Mouse (Mus musculus): Measurements from ENCODE around the gene Inhbe.

The Inhbe gene

GRCm38 (mm10) chr10:127353909-127354895 lies at the start of gene Inhbe:
Inhbe (minus strand) TSS chr10:127354411.
- in situ Hi-C loops (cut with MboI, MseI), result loop anchor here in 1 of 2 experiments (5.0 kb wide), 1 partner anchor 63 kb away; no protein-coding TSS in a partner anchor

DNA sequence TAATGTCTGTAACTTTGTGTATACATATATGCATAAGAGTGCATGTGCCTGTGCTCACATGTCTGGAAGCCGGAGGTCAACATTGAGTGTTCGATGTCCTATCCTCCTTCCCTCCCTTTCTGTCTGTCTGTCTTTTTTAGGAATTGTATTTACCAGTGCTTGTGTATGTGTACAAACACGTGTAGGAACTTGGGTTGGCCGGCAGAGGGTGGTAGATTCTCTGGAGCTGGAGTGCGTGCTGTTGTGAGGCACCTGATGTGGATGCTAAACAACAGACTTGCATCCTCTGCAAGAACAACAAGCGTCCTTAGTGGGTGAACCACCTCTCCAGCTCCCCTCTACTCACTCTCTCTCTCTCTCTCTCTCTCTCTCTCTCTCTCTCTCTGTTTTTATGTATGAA lies 37.6 kb upstream of the Inhbe start:
- in situ Hi-C loops (cut with MboI, MseI), result loop anchor here in 1 of 2 experiments (10.0 kb wide), 1 partner anchor 767 kb away; no protein-coding TSS in a partner anchor

GRCm38 (mm10) chr10:127381743-127382134 lies 27.5 kb upstream of the Inhbe start:
- in situ Hi-C loops (cut with MboI, MseI), result no loop called here

- in situ Hi-C loops (cut with MboI, MseI), result no loop called here
Observed at GRCm38 (mm10) chr10:127380767-127381742, 26.8 kb upstream of the Inhbe start.

DNA sequence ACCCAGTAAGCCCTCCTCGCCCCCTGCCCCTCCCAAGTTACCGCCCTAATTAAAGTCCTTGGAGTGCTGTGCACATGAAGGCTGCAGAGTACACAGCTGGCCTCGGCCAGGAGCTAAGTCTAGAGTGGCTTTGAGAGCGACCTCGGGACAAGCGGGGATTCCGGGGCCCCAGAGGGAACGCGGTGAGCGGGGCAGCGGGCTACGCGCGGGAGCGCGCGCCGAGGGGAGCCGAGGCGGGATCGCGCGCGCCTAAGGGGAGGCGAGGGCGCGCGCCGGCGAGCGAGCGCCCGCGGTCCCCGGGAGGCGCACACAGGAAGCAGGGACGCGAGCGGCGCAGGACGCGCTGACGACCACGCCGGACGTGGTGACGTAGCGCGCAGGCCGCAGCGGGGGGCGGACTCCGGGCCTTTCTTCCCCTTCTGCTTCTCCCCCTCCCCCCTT lies 26.1 kb upstream of the Inhbe start, which contains the start of gene R3hdm2:
Gene R3hdm2 (plus strand): TSS at position 77 of the 441 bp plus-strand sequence.
- in situ Hi-C loops (cut with MboI, MseI), result no loop called here

DNA sequence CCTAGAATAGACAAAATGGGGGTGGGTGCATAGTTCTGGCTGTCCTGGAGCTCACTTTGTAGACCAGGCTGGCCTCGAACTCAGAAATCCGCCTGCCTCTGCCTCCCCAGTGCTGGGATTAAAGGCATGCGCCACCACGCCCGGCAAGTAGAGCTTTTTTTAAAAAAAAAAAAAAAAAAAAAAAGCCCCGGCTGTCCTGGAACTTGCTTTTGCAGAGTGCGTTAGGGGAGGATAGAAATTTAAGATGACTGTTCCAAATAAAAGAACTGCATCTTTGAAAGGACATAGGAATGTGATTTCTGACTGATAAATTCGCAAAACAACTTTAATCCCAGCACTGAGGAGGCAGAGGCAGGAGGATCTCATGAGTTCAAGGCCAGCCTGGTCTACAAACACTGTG lies 25.4 kb upstream of the Inhbe start:
- in situ Hi-C loops (cut with MboI, MseI), result no loop called here

- in situ Hi-C loops (cut with MboI, MseI), result no loop called here
Observed at GRCm38 (mm10) chr10:127377700-127378099, 23.5 kb upstream of the Inhbe start.

- in situ Hi-C loops (cut with MboI, MseI), result no loop called here
Observed at GRCm38 (mm10) chr10:127371023-127371422, 16.8 kb upstream of the Inhbe start.

- in situ Hi-C loops (cut with MboI, MseI), result no loop called here
Observed at GRCm38 (mm10) chr10:127369834-127370820, 15.9 kb upstream of the Inhbe start, which contains the start of gene Inhbc. Inhbc (minus strand) TSS chr10:127370431.

GRCm38 (mm10) chr10:127368273-127368672 lies 14.1 kb upstream of the Inhbe start:
- in situ Hi-C loops (cut with MboI, MseI), result no loop called here

GRCm38 (mm10) chr10:127367116-127367515 lies 12.9 kb upstream of the Inhbe start:
- in situ Hi-C loops (cut with MboI, MseI), result no loop called here

DNA sequence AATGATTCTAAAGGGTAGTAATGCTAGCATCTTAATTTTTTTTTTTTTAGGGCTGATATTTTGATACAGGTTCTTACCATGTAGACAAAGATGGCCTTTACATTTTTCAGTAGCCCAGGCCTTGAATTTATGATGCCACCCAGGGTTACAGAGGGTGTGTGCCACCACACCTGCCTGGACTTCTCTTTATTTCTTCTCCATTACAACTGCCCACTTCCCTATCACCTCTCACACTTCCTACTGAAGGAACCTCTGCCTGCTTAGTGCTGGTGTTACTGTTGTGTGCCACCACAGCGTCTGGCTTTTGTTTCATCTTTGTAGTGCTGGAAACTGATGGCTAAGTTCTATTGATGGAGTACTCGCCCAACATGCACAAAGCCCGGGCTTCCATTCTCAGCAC lies 6.5 kb upstream of the Inhbe start:
- in situ Hi-C loops (cut with MboI, MseI), result no loop called here

GRCm38 (mm10) chr10:127355336-127355735 lies 1.1 kb upstream of the Inhbe start:
- in situ Hi-C loops (cut with MboI, MseI), result no loop called here

DNA sequence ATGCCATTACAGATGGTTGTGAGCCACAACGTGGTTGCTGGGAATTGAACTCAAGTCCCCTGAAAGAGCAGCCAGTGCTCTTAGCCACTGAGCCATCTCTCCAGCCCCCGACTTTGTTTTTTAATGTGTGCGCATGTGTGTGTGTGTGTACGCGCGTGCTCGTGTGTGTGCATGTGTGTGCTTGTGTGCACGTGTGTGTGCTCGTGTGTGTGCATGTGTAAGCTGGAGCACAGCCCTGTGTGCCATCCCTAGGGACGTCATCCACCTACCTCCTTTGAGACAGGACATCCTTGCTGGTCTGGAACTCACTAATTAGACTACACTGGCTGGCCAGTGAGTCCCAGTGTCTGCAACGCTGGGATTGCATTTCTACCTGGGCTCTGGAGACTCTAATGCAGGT lies 1.4 kb downstream of the Inhbe start:
- in situ Hi-C loops (cut with MboI, MseI), result loop anchor here in 1 of 2 experiments (5.0 kb wide), 1 partner anchor 65 kb away; no protein-coding TSS in a partner anchor

DNA sequence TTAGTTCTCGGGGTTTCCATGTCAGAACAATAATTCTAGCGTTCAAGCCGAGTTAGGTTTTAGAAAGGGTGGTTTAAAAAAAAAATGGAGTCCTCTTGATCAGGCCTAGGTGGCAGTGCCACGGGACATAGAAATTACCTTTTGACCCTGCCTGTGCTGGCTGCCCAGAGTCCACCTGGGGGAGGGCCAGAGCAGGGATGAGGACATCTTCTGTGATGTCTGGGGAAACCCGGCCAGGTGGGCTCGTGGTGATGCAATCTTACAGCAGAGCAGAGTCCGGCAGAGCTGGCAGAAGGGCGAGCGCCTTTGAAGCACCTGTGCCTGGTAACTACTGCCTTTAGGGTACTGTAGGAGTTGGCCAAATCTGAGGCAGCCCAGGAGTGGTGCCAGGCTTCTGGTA lies 2.0 kb downstream of the Inhbe start:
- in situ Hi-C loops (cut with MboI, MseI), result loop anchor here in 1 of 2 experiments (5.0 kb wide), 1 partner anchor 65 kb away; no protein-coding TSS in a partner anchor

DNA sequence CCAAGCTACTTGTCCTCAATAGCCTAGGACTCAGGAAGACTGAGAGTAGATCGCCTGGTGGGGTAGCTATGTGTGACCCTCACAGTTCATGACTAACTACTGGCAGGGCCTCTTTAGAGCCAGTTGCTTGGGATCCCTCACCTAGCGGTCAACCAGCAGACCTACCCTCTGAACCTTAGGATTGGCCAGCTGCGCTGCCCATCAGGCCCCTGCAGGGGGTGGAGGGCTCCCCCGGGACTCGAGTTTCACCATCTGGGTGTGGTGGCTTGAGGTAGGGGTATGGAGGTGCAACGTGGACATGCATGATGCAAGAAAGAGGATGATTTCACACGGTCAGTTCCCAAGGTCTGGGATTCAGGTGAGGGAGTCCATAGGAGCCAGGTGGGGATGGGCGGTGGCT lies 2.5 kb downstream of the Inhbe start:
- in situ Hi-C loops (cut with MboI, MseI), result loop anchor here in 1 of 2 experiments (5.0 kb wide), 1 partner anchor 66 kb away; no protein-coding TSS in a partner anchor

DNA sequence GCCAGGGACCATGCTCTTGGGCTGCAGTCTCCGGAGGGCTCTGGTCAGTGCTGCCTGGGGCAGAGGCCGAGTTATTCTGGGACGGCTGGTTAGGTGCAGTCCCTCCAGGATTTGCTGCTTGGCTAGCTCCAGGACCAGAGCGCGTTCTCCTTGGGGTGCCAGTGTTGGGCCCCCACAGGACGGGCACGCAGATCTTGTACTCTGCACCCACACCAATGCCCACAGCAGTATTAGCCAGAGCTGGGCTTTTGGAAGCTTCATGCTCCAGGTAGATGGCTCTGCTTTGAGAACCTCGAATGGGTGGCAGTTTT lies 3.0 kb downstream of the Inhbe start:
- in situ Hi-C loops (cut with MboI, MseI), result loop anchor here in 1 of 2 experiments (5.0 kb wide), 1 partner anchor 66 kb away; no protein-coding TSS in a partner anchor

DNA sequence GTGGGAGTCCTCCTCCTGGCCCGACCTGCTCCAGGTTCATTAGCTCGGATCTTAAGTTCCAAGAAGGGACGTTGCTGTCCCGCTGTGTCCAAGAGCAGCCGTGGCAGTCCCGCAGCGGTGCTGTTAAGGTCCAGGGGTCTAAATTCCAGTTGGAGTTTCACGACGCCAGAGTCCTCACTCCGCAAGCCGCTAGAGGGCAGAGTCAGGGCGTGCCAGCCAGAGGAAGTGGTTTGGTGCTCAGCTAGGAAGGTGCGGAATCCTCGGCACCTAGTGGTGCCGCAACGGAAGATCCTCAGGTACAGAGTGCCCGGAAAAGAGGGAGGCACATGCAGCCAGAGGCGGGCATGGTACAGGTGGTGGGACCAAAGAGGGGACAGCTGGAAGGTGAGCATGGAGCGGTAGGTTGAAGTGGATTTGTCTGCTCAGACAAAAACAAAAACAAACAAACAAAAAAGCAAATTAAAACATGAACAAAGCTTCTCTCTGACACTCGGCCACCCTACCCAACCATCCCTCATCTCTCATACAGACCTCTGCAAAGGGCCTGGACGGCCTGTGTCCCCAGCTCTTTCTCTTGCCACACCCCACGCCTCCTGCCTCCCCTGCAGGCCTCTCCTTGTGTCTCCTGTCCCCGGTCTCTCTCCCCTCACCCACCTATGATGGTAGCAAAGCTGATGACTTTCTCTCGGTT lies 3.5 kb downstream of the Inhbe start:
- in situ Hi-C loops (cut with MboI, MseI), result loop anchor here in 1 of 2 experiments (5.0 kb wide), 1 partner anchor 67 kb away; no protein-coding TSS in a partner anchor

DNA sequence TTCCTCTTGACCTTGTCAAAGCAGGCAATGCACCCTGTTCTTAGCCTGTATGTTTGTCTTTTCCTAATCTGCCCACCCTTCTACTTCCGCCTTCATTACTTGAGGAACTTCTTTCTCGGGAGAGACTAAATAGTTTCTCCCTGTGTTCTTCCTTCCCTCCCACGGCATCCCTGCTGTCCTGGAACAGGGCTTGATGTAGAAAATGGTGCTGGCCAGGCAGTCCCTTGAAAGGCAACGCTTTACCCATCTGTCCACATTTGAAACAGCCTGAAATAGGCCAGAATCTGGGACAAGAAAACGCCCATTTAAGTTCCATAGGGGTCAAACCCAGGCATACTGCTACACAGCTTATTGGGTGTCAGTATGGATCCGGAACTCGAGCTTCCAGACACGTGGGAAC lies 4.4 kb downstream of the Inhbe start:
- in situ Hi-C loops (cut with MboI, MseI), result loop anchor here in 1 of 2 experiments (5.0 kb wide), 1 partner anchor 67 kb away; no protein-coding TSS in a partner anchor

Data from T-helper 17 cell (primary cell).